Mouse (Mus musculus) left cerebral cortex, adult 2 months (tissue): Measurements from ENCODE around the gene Ttll3. TPM values are rescaled to one million over a fixed set of nuclear protein-coding genes. Genes with fewer than 3 reads are reported as not detected.

ENCODE experiments used
- DNase-seq, 2 experiments: peaks; one replicate each; pipeline ENCODE4 v3.0.0; 2021 to 2022; ENCODE audit warnings: low spot score in 2 of 2, mixed read lengths in 1 of 2; ENCODE audit errors: extremely low spot score in 1 of 2
- H3K27ac ChIP-seq: fragments of 200-600 bp; 2 replicates; pipeline ENCODE4 v1.8.1; 2022
- H3K4me3 ChIP-seq: fragments of 200-600 bp; 2 replicates; pipeline ENCODE4 v1.8.1; 2022
- CTCF ChIP-seq: fragments of 200-600 bp; IDR thresholded peaks from 2 replicates; pipeline ENCODE4 v1.8.1; 2022; ENCODE audit warnings: antibody characterized with exemption, mild to moderate bottlenecking, moderate library complexity
- intact Hi-C: fragments of 180-260 bp; cut with DNase I; formaldehyde crosslinking; loops from one replicate; pipeline ENCODE4 v1.15.1; 2025
- total RNA-seq, 2 experiments: library from RNA; stranded (reverse); gene quantifications; 2 replicates each; pipeline ENCODE4 v1.2.3; 2021

Ttll3 gene
- total RNA-seq, 2 experiments from 2014 or later = 12.2 to 17.8 TPM

DNA sequence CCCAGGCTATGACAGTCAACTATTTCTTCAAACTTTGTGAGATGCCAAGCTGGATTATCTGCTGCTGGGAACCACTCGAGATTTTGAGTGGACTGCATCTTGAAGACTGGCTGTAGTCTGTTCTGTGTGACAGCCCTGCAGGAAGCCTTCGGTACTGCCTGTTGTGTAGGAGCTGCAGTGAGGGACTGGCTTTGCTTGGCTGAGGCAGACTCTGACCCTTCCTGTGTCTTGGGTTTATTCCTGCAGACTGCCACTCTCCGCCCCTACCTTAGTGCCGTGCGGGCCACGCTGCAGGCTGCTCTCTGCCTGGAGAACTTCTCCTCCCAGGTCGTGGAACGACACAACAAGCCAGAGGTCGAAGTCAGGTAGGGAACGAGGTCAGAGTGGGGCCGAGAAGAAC is 8.6 kb upstream of the Ttll3 start:
- DNase-seq = no peak
- intact Hi-C loops = no loop called here
- TF ChIP-seq CTCF = no peak; the same call in 1 of the 2 replicates
- H3K4me3 ChIP-seq = no peak overlapping the region
- no peak overlapping the region for H3K27ac ChIP-seq

DNA sequence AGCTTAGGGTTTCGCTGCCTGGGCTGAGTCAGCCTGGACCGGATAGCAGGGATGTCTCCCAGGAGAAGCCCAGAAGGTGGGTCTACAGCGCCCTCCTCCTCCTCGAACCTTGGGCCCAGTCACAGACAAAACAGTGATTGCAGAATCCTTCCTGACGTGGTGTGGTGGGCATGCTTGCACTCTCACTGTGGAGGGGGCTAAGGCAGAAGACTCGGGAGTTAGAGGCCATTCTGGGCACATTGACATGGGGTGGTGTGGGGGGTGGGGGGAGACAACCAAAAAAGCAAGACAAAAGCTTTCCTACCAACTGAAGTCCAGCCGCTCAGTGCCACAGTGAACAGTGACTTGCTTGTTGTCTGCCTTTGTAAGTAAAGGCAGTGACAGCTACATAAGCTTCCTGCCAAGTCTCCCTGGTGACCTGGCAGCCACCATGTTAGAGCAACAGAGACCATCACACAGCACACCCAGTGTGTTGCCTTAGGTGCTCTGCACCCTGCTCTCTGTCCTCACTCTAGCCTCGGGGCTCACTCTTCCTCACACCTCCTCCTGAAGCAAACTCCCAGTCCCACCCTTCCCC is 4.6 kb upstream of the Ttll3 start:
- no peak overlapping the region for H3K4me3 ChIP-seq
- intact Hi-C loops = no loop called here
- no peak overlapping the region; the same call in 1 of the 2 replicates for H3K27ac ChIP-seq
- no peak for TF ChIP-seq CTCF
- DNase-seq = no peak

DNA sequence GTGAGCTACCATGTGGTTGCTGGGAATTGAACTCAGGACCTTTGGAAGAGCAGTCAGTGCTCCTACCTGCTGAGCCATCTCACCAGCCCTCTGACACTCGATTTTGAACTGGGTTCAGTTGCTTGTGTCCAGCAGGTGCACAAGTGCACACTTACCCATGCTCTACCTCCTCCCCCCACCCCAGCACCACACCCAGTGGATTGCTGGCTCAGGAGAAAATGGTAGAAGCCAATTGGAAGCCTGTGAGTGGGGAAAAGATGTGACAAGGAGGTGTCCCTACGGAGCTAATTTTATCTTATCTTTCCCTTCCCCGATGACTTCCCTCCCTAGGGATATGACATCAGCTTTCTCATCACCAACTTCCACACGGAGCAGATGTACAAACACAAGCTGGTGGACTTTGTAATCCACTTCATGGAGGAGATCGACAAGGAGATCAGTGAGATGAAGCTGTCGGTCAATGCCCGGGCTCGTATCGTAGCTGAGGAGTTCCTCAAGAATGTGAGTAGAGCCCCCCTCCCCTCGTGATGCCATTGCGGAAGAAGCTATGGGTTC is 3.8 kb upstream of the Ttll3 start:
- Histone ChIP-seq H3K4me3 (no peak overlapping the region), H3K27ac (no peak overlapping the region)
- DNase-seq = no peak
- intact Hi-C loops = no loop called here
- TF ChIP-seq CTCF = no peak

DNA sequence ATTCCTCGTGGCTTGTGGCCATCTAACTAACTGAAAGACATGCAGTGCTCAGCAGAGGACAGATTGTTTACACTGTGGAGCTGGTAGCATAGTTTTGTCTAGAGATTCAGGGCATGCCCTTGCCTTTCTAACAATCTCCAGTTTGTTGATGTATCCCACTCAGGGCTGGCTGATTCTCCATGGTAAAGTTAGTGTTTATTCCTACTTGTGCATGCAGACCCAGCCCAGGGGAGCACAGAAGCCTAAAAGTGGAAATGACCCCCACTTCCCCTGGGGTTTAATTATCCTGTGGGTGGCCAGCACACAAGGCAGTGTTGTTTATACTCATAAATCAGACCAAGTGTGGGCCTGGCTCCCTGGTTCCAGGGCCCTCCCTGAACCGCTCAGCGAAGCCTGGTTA is 3.0 kb upstream of the Ttll3 start:
- no peak for TF ChIP-seq CTCF
- no peak overlapping the region for H3K4me3 ChIP-seq
- intact Hi-C loops = no loop called here
- no peak overlapping the region for H3K27ac ChIP-seq
- no peak for DNase-seq

DNA sequence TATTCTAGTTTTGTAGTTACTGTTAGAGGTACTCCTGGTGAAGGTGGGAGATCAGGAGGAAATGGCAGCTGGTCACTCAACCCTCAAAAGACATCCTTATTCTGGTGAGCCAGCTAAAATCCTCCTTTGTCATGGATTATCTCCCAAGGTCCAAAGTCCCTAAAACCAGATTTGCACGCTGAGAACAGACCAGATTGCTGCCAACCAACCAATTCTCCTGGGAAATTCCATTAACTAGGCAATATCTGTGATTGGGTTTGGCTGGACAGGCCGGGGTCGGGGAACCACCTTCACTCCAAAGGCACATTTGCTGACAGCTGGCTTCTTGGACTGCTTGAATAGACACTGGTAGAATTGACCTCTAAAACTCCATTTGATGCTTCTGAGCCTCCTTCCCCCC is 1.7 kb downstream of the Ttll3 start:
- intact Hi-C loops = no loop called here
- Histone ChIP-seq H3K4me3 (no peak overlapping the region), H3K27ac (no peak overlapping the region)
- no peak for TF ChIP-seq CTCF
- no peak for DNase-seq

DNA sequence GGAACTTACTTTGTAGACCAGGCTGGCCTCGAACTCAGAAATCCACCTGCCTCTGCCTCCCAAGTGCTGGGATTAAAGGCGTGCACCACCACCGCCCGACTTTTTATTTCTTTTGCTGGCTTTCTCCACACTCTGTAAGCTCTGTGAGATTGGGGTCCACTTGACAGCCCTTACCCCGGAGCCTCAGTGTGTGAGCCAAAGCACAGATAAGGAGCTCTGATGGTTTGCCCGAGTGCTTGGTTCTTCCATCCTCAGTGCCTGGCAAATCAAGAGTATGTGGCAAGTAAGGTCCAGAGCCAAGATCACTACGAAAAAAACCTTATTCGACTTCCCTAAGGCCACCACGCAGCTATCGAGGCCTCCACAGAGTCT is 2.9 kb downstream of the Ttll3 start:
- Histone ChIP-seq H3K4me3 (peak overlapping the region; percentile 42), H3K27ac (peak overlapping the region; percentile 66)
- no peak for TF ChIP-seq CTCF
- intact Hi-C loops = loop anchor here (2.0 kb wide), 1 partner anchor 27 kb away; the partner anchor contains the start of gene Rpusd3
- DNase-seq = no peak

DNA sequence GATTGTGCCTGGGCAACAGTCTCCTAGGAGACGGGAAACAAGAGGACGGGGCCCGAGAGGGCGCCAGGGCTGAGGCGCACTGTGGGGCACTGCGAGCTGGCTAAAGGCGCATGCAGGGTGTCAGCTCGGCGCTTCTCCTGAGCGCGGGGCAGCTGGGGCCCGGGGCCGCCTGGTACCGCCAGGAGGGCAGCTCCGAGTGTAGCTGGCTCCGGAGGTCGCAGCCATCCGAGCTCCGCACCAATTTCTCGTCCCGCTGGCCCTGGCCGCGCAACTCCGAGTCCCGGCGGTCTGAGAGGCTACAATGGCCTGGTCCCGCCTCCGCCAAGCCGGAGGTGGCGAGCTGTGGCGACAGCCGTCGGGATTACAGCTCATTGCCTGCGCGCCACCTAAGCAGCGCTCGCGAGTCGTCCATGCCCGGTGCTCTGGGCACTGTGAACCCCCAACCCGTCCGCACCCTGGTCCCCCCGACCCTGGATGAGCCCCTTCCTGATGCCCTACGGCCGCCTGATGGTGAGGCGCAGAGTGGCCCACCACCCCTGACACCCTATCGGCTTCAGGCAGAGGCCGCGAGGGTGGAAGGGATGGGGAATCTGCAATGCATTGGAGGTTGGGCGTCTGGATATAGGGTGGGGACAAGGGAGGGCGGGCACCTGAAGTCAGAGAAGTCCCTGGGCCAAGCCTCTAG is 3.5 kb downstream of the Ttll3 start:
- peak overlapping the region; percentile 66 for H3K27ac ChIP-seq

DNA sequence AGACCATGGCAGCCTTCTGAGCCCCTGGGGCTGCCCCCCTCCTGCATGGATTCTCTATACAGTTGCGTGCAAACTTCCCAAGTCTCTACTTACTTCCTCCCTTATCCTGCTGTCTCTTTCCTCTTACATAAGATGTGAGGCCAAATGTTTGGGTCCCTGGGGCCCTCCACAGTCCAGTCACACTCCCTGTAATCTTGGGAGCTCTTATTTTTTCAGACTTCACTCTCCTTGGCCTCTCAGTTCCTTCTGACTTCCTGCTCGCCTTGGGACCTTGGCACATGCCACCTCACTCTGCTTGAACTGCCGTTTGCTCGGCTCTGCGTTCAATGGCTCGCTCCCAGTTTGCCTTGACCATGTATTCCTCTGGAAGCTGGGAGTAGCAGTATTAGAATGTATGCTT is 4.9 kb downstream of the Ttll3 start:
- Histone ChIP-seq H3K4me3 (no peak overlapping the region), H3K27ac (no peak overlapping the region)
- DNase-seq = no peak
- TF ChIP-seq CTCF = no peak
- intact Hi-C loops = loop anchor here (2.0 kb wide), 1 partner anchor 25 kb away; the partner anchor contains the start of gene Rpusd3

More for the DNA sequence above, 3.5 kb downstream of the Ttll3 start:
- intact Hi-C loops = loop anchor here (2.0 kb wide), 1 partner anchor 26 kb away; the partner anchor contains the start of gene Rpusd3
- no peak for TF ChIP-seq CTCF
- H3K4me3 ChIP-seq = peak overlapping the region; percentile 42
- DNase-seq = peak; percentile 44 to 49

DNA sequence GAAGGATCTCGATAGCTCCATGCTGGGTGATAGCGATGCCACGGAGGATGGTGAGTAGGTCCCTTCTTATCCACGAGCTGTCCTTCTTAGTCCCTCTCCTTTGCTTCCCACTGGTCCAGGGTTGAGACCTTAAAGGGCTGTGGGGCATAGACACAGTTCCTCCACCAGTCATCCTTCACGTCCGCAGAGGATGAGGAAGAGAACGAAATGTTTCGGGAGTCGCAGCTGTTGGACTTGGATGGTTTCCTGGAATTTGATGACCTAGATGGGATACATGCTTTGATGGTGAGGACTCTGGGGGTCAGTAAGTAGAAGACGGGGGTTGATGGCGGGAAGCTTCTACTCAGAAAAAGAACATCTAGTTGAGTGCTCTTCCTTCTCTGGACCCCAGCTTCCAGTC is 5.8 kb downstream of the Ttll3 start:
- intact Hi-C loops = no loop called here
- no peak overlapping the region for H3K4me3 ChIP-seq
- H3K27ac ChIP-seq = no peak overlapping the region
- TF ChIP-seq CTCF = no peak
- no peak for DNase-seq

DNA sequence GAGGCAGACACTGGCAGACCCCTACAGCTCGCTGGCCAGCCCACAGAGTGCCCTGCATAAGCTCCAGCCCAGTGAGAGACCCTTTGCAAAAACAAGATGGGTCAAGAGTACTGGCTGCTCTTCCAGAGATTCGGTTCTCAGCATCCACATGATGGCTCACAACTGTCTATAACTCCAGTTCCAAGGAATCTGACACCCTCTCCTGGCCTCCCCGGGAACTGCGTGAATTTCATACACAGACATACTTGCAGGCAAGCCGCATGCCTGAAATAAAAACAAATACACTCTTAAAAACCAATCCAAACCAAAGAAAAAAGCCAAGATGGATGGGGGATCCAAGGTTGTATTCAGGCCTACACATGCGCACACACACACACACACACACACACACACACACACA is 6.4 kb downstream of the Ttll3 start:
- no peak for DNase-seq
- no peak; the same call in 1 of the 2 replicates for TF ChIP-seq CTCF
- H3K4me3 ChIP-seq = no peak overlapping the region
- H3K27ac ChIP-seq = no peak overlapping the region
- intact Hi-C loops = no loop called here

DNA sequence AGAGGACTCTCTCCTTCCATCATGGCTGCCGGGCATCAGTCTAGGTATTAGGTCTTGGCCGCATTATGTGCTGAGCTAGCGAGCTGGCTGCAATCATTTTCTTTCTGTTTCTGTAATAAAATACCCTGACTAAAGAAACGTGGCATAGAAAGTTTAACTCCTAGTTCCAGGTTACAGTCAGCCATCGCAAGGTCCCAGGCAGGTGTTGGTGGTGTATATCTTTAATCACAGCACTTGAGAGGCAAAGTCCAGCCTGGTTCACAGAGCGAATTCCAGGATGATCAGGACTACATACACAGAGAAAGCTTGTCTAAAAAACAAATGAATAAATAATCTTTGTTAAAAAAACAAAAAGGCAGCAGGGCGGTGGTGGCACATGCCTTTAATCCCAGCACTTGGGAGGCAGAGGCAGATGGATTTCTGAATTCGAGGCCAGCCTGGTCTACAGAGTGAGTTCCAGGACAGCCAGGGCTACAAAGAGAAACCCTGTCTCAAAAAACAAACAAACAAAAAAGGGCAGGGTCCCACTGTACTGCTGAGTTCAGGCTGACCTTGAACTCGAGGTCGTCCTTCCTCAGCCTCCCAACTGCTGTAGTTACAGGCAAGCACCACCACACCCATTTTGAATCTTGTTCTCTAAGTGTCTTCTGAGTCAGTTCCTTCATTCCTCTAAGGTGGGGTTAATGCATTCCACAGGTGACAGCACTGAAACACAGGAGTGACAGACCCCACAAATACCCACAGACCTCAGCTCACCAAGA is 7.4 kb downstream of the Ttll3 start:
- no peak for TF ChIP-seq CTCF
- intact Hi-C loops = no loop called here
- DNase-seq = no peak
- Histone ChIP-seq H3K4me3 (no peak overlapping the region), H3K27ac (no peak overlapping the region)

DNA sequence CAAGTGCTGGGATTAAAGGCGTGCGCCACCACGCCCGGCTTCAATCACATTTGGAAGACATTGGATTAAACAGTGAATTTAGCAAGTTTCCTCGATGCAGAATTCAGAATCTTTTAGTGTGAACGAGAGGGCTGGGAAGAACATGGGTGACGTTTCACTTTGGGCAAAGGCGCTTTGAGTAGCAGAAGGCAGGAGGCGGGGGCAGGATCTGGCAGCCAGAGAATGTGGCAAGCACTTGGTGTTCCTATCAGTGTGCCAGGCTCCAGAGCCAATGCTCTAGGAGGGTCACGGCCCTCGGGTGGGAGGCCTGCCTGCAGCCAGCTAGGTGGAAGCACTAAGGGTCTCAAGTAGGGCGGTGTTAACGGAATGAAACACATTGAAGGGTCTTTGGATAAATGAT is 13.0 kb downstream of the Ttll3 start:
- Histone ChIP-seq H3K4me3 (no peak overlapping the region), H3K27ac (no peak overlapping the region)
- no peak for TF ChIP-seq CTCF
- intact Hi-C loops = no loop called here
- no peak for DNase-seq
